Mouse (Mus musculus) heart, postnatal 0 days (tissue): Measurements from ENCODE around the gene Colgalt2. TPM values are rescaled to one million over a fixed set of nuclear protein-coding genes. Genes with fewer than 3 reads are reported as not detected.

Experiments
- ATAC-seq: fragments of 200-750 bp; cut with Nextera tagmentation; 2 replicates; pipeline ENCODE4 v1.8.0; 2017; ENCODE audit warnings: low read depth, moderate number of reproducible peaks, moderate library complexity; ENCODE audit not compliant: insufficient read depth
- DNase-seq: peaks from one replicate; pipeline ENCODE4 v3.0.0-alpha.2; 2016; ENCODE audit warnings: low spot score
- H3K27ac ChIP-seq: fragments of 300-500 bp; sonication (generic); 2 replicates; pipeline ENCODE4 v1.5.1; 2014; ENCODE audit warnings: low read depth, mild to moderate bottlenecking
- H3K27me3 ChIP-seq: fragments of 300-500 bp; sonication (generic); 2 replicates; pipeline ENCODE4 v1.6.1; 2014; ENCODE audit warnings: low read length, mixed read lengths; ENCODE audit not compliant: control insufficient read depth, insufficient read depth
- H3K36me3 ChIP-seq: fragments of 300-500 bp; sonication (generic); replicated peaks from 2 replicates; pipeline ENCODE4 v1.6.1; 2014; ENCODE audit warnings: low read length, mixed read lengths; ENCODE audit not compliant: control insufficient read depth, insufficient read depth
- H3K4me1 ChIP-seq: fragments of 300-500 bp; sonication (generic); 2 replicates; pipeline ENCODE4 v1.6.1; 2014; ENCODE audit warnings: antibody characterized with exemption; ENCODE audit not compliant: control insufficient read depth, insufficient read depth
- H3K4me2 ChIP-seq: fragments of 300-500 bp; sonication (generic); 2 replicates; pipeline ENCODE4 v1.6.1; 2014; ENCODE audit warnings: low read depth, mild to moderate bottlenecking, low read length, moderate library complexity
- H3K4me3 ChIP-seq: fragments of 300-500 bp; sonication (generic); 2 replicates; pipeline ENCODE4 v1.5.1; 2014; ENCODE audit warnings: low read depth, low read length
- H3K9ac ChIP-seq: fragments of 300-500 bp; sonication (generic); replicated peaks from 2 replicates; pipeline ENCODE4 v1.6.1; 2014; ENCODE audit warnings: low read depth, low read length, mixed read lengths
- H3K9me3 ChIP-seq: fragments of 300-500 bp; sonication (generic); replicated peaks from 2 replicates; pipeline ENCODE4 v1.6.1; 2016; ENCODE audit warnings: low read length; ENCODE audit not compliant: control insufficient read depth
- CTCF ChIP-seq: IDR thresholded peaks from 2 replicates; pipeline ENCODE4 v1.5.1; 2016; ENCODE audit warnings: antibody characterized with exemption, control low read depth, low read depth
- EP300 ChIP-seq: IDR thresholded peaks from 2 replicates; pipeline ENCODE4 v1.6.1; 2016; ENCODE audit warnings: antibody characterized with exemption, low read depth
- WGBS: fragments of 180-500 bp; shearing (Covaris S2); extraction: QIAGEN DNeasy Blood & Tissue Kit; methylation state at CpG from one replicate; pipeline ENCODE4 v1.1.7; 2014; 5-methylcytosine and 5-hydroxymethylcytosine counted together
- polyA plus RNA-seq: library from polyadenylated mRNA; unstranded; fragments of >200 nt; fragmentation: Nextera tagmentation; extraction: Ambion mirVana; gene quantifications from 2 replicates; pipeline ENCODE4 v1.2.1, GENCODE M21; 2015
- total RNA-seq: library from RNA; depleted of rRNA; stranded (reverse); fragments of >200 nt; gene quantifications from 2 replicates; pipeline ENCODE4 v1.2.3, GENCODE M21; 2014; ENCODE audit warnings: low replicate concordance

The Colgalt2 gene
- total and polyA plus RNA-seq, 2 experiments from 2014 or later, result 1.7 to 4.6 TPM

DNA sequence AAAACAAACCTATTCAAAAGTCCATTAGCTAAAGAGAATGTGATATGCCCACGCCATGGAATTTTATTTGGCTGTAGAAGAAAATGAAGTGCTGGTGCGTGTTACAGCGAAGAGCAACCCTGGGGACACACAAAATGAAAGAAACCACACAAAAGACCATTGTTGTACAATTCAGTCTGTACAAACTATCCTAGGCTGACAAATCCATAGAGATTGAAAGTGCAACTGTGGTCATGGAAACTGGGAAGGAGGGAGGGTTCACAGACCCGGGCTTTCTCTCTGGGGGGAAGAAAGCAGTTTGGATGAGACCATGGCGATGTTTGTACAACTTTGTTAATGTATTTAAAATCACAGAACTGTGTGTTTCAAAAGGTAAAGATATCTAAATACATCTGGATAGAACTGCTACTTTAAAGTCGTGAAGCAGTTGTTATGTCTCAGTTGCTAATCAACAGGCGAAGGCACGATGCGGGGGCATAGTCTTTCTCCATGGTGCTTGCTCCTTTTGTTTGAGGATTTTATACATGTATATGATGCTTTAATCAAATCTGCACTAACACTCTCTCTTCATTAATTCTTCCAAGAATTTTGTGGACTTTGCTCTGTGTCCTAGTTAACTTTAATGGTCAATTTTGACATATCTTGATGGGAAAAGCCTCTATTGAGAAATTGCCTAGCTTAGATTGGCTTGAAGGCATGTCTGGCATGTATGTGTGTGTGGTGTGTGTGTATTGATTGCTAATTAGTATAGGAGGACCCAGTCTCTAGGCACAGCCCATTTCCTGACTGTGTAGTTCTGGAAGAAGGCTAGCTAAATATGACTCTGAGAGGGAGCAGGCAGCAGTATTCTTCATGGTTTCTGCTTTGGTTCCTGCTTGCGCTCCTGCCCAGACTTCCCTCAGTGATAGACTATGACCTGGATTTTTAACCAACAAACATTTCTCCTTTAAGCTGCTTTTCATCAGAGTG is 55.9 kb downstream of the Colgalt2 start:
- DNase-seq (peak; percentile 23), ATAC-seq (no peak)
- 0 out of 2 replicates have a peak overlapping the region, but pooled peaks have one; percentile 20 for H3K27ac ChIP-seq
- no peak overlapping the region for H3K4me3 ChIP-seq
- H3K9me3 ChIP-seq, result no peaks in the 10 kb centered on the region
- no peak overlapping the region for H3K9ac ChIP-seq
- H3K4me2 ChIP-seq, result no peak overlapping the region
- no peaks in the 10 kb centered on the region for H3K36me3 ChIP-seq
- H3K4me1 ChIP-seq, result peaks cover 9% of the 10 kb centered on the region; the same call in 1 of the 2 replicates
- WGBS, result 78% methylated on average over 10 of the region's 10 CpGs
- TF ChIP-seq EP300 (no peak), CTCF (no peak)
- H3K27me3 ChIP-seq, result no peaks in the 10 kb centered on the region

- ATAC-seq (no peak), DNase-seq (no peak)
- peaks cover 14% of the 10 kb centered on the region; the same call in 1 of the 2 replicates for H3K4me1 ChIP-seq
- TF ChIP-seq CTCF, result no peak
- TF ChIP-seq EP300, result no peak
- no peaks in the 10 kb centered on the region for H3K27me3 ChIP-seq
- H3K9ac ChIP-seq, result no peak overlapping the region
- H3K36me3 ChIP-seq, result no peaks in the 10 kb centered on the region
- 0 out of 2 replicates have a peak overlapping the region, but pooled peaks have one; percentile 20 for H3K27ac ChIP-seq
- H3K4me2 ChIP-seq, result no peak overlapping the region
- no peak overlapping the region for H3K4me3 ChIP-seq
- WGBS, result 70% methylated on average over 3 of the region's 3 CpGs
- no peaks in the 10 kb centered on the region for H3K9me3 ChIP-seq
Observed at GRCm38 (mm10) chr1:152456266-152456665, 56.6 kb downstream of the Colgalt2 start.

DNA sequence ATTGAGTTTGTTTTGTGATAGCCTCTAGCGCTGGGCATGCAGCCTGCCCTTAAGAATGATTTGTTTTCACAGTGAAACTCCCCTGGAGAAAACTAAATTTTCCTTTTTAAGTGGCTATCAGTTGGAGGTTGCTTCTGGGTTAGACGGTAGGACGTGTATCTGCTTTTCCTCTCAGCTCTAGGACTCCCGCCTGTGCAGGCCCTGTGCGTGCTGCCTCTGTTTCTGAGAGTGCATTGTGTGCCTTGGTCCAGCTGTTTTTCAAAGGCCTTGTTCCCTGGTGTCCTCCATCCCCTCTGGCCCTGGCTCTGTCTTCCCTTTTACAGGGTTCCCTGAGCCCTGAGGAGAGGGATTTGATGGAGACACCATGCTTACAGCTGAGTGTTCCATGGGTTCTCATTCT is 58.0 kb downstream of the Colgalt2 start:
- Histone ChIP-seq H3K4me2 (no peak overlapping the region), H3K4me3 (no peak overlapping the region), H3K9me3 (no peaks in the 10 kb centered on the region), H3K27me3 (no peaks in the 10 kb centered on the region), H3K9ac (no peak overlapping the region), H3K27ac (no peak overlapping the region), H3K36me3 (no peaks in the 10 kb centered on the region), H3K4me1 (peaks cover 23% of the 10 kb centered on the region)
- no peak for DNase-seq
- ATAC-seq, result no peak
- 61% methylated on average over 5 of the region's 5 CpGs for WGBS
- no peak for TF ChIP-seq EP300
- no peak for TF ChIP-seq CTCF

GRCm38 (mm10) chr1:152458996-152459395 is 59.4 kb downstream of the Colgalt2 start:
- H3K4me2 ChIP-seq, result no peak overlapping the region
- ATAC-seq (no peak), DNase-seq (no peak)
- no peaks in the 10 kb centered on the region for H3K36me3 ChIP-seq
- H3K9me3 ChIP-seq, result no peaks in the 10 kb centered on the region
- H3K27me3 ChIP-seq, result no peaks in the 10 kb centered on the region
- H3K9ac ChIP-seq, result no peak overlapping the region
- H3K27ac ChIP-seq, result no peak overlapping the region
- H3K4me1 ChIP-seq, result peaks cover 23% of the 10 kb centered on the region
- TF ChIP-seq CTCF (no peak), EP300 (no peak)
- 81% methylated on average over 7 of the region's 7 CpGs for whole genome bisulfite sequencing
- H3K4me3 ChIP-seq, result no peak overlapping the region

GRCm38 (mm10) chr1:152460931-152461330 is 61.3 kb downstream of the Colgalt2 start:
- Histone ChIP-seq H3K4me2 (no peak overlapping the region), H3K9ac (no peak overlapping the region), H3K4me1 (peaks cover 23% of the 10 kb centered on the region), H3K27me3 (no peaks in the 10 kb centered on the region), H3K36me3 (no peaks in the 10 kb centered on the region), H3K27ac (peak overlapping the region; percentile 86), H3K9me3 (no peaks in the 10 kb centered on the region), H3K4me3 (no peak overlapping the region)
- ATAC-seq (no peak), DNase-seq (no peak)
- no peak for TF ChIP-seq CTCF
- TF ChIP-seq EP300, result no peak
- WGBS, result 64% methylated on average over 3 of the region's 3 CpGs
